Mouse (Mus musculus) A20 (cell line): ENCODE measurements around the gene Itga8.

Source experiments
- DNase-seq: peaks from one replicate; pipeline ENCODE4 v3.0.0-alpha.2; 2011; ENCODE audit warnings: low read depth, low spot score

The Itga8 gene

DNA sequence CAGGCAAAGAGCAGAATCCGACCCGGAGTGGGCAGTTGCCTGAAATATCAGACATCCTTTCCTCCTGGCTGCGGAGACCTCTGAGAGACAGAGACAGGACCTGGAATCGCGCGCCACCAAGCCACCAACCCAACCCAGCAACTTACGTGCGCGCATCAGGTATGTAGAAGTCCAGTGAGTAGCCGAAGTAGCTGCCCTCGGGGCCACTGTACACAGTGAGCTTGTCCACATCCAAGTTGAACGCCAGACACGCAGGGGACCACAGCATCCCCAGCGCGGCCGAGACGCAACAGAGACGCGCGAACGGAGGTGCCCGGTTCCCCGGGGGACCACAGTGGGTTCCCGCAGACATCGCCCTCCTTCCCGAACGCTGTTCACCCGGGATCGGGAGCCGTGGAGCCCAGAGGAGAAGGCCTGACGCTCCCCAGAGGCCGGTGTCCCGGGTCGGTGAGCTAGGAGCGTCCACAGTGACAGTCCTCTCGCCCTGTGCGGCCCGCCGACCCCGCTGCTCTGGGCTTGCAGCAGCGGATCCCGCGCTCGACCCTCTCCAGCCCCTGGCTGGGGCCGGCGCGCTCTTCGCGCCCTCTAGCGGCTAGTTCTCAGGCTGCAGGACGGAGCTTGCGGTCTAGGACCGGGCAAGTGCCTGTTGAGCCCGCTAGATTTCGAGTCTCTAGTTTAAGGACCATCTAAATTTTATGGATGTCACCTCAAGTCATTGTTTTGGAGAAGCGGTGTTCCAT lies at the start of gene Itga8:
TSS of gene Itga8 (minus strand) at position 492 of the 740 bp plus-strand sequence.
- DNase-seq, result peak; percentile 46

GRCm38 (mm10) chr2:12348914-12349313 lies 47.2 kb upstream of the Itga8 start:
- DNase-seq, result no peak

DNA sequence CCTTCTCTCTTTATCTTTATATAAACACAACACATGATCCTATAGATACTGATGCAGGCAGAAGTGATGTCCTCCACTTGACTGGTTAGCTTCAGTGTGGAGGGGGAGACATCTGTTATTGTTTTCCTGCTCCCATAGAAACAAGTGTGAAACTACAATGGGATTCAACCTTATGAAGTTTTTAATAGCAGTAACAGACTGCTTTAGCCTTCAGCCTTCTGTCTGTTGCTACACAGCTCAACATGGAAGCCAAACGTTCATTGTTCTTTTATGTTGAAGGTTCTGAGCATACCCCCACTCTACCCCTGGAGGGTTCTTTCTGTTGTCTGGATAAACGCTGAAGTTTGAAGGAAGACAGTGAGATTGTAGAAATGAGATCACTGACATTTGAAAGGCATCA lies 30.2 kb upstream of the Itga8 start:
- DNase-seq, result no peak

DNA sequence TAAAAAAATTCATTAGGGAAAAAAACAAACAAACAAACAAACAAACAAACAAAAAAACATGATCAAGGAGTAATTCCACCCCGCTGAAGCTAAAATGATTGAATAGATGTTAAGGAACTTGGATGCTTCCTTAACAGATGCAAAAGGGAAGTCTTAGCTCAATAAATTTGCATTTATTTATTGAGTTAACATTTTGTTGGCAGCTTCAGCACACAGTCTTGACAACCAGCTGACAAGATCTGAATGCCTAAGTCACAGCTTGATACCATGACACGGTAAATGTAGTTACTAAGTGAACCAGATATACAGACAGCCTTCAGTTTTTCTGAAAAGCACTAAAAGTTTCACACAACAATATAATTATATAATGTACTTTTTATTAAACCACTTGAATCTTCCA lies 27.9 kb upstream of the Itga8 start:
- DNase-seq, result no peak

- DNase-seq, result no peak
Measured at GRCm38 (mm10) chr2:12329068-12329407, 27.3 kb upstream of the Itga8 start.

DNA sequence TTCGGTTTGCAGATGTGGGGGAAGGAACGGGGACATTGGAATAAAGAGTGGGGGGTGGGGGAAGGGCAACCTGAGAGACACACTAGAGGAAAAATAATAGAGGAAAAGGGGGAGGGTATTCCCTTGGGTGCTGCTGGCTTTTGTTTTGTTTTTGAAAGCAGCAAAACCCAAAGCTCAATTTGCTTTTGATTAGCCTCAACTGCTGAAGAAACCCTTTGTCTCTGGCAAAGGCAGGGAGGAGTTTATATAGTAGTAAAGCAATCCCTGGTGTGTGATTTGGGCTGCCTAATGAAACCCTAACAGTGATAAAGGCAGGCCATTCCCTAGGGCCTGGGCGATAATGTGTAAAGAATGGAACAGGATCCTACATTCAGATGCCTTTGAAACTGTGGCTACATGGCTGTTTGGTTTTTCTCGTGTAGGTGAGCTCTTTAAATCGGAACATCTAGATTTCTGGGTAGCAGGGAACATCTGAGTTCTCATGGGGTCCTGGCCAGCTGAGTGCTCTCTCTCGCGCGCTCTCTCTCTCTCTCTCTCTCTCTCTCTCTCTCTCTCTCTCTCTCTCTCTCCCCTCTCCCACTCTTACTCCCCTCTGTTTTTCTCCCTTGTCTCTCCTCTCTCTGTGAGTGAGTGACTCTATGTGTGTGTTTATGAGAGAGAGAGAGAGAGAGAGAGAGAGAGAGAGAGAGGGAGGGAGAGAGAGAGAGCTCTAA lies 26.8 kb upstream of the Itga8 start:
- DNase-seq, result no peak

DNA sequence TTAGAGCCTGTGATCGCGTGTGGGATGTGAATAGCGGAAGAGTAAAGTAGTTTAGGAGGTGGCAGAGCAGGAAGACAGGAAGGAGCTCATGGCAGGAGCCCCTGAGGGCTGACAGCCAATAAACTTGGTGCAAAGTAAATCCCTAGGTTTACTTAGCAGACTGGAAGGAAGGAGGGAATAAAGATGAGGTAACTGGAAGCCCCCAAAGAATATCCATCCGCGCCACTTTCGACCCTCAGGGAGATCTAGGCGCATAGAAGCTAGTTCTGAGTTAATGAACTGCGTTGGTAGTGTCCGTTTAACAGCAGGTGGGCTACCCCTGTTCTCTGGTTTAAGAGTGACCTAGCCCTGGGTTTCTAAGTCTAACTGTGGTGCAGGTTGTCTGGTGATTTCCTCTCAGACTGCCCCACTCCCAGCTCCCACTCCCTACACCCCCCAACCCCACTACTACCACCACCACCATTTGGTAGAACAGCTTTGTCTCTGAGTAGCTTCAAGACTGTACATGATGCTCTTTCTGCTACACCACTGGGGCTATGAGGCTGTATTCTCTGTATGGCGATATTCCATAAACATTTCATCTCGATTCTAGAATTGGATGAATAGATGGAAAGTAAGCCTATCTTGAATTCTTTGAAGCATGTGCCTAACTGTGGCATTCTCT lies 26.1 kb upstream of the Itga8 start:
- DNase-seq, result no peak

DNA sequence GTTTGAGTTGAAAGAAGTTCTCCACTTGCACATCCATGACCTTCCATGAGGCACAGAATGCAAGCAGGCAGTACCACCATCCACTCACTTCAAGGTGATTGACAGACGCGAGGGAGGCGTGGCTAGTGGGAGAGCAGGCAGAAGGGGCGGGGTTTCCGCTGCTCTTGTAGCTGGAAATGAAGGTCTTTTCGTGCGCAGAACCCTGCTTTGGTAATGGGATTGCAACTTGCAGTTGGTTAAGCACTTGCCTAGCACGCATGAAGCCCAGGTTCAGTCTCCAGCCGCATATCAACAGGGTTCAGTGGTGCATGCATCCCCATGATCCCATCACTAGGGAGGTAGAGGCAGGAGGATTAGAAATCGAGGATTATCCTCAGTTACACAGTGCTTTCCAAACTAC lies 25.5 kb upstream of the Itga8 start:
- DNase-seq, result no peak

- no peak for DNase-seq
Measured at GRCm38 (mm10) chr2:12325868-12326267, 24.1 kb upstream of the Itga8 start.

GRCm38 (mm10) chr2:12325417-12325816 lies 23.7 kb upstream of the Itga8 start:
- no peak for DNase-seq

- DNase-seq, result no peak
Measured at GRCm38 (mm10) chr2:12320914-12321313, 19.2 kb upstream of the Itga8 start.

- DNase-seq, result no peak
Measured at GRCm38 (mm10) chr2:12318715-12319114, 17.0 kb upstream of the Itga8 start.

- no peak for DNase-seq
Measured at GRCm38 (mm10) chr2:12318036-12318435, 16.3 kb upstream of the Itga8 start.

DNA sequence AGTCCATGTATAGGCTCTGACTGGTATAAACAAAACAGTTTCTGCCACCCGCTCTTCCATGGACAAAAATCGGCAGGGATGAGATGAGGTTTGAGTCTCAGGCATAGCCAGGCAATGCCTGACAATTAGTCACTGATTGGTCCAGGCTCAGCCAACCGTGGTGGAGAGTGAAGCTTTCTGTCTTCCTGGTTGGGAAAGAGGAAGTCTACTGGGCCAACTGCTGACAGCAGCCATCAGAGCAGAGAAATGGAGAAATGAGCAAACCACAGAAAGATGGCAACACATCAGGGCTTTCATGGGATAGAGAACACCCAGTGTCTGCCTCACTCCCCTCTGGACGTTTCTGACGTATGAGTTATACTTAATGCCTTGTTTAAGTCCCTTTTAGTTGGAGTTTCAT lies 15.6 kb upstream of the Itga8 start:
- peak; percentile 74 for DNase-seq

DNA sequence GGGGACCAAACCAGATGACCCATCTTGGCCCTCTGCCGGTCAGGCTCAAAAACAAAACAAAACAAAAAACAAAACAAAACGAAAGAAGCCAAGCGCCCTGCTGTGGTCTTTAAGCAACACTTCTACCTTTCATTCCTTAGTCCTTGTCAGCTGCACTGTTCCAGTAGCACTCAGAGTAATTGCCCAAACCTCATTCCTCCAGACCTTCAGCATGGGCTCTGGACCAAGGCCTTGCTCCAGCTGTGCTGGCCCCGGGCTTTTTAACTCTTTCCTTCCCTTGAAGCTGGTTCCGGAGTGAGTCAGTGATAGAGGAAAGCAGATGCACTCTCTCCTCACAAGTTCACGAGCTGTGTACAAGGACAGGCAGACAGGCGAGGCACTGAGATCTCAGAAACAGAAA lies 14.6 kb upstream of the Itga8 start:
- no peak for DNase-seq

DNA sequence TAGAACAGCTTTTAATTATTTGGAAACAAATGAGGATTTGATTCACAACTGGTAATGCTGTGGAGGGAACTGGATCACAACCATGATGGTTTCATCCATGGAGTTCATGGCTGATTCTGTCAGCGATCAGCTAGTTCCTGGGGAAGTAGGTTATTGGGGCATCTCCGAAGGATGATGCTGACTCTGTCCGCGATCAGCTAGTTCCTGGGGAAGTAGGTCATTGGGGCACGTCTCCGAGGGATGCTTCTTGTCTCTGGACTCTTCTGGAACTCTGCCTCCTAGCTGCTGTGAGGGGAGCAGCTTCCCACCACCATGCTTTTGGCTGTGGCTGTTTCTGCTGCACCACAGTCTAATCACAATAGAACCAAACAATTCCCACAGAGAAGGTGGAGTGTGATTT lies 12.3 kb upstream of the Itga8 start:
- no peak for DNase-seq

GRCm38 (mm10) chr2:12308466-12308865 lies 6.7 kb upstream of the Itga8 start:
- no peak for DNase-seq

DNA sequence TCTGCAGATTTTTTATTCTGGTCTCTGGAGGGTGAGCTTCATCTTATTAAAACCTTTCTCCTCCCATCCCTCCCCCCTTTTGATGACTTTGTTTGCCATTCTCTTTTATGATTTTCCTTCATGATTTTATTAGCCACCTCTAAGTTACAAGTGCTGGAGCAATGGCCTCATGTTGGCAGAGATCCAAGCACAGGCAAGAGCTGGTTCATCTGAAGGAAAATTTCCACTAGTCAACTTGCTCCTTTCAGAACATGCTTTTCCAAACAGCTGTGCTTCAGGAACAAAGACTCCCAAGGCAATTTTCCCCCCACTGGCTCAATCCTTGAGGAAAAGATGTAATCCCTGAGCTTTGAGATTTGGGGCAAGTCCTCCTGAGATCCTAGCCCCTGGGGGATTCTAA lies 5.6 kb upstream of the Itga8 start:
- DNase-seq, result no peak

DNA sequence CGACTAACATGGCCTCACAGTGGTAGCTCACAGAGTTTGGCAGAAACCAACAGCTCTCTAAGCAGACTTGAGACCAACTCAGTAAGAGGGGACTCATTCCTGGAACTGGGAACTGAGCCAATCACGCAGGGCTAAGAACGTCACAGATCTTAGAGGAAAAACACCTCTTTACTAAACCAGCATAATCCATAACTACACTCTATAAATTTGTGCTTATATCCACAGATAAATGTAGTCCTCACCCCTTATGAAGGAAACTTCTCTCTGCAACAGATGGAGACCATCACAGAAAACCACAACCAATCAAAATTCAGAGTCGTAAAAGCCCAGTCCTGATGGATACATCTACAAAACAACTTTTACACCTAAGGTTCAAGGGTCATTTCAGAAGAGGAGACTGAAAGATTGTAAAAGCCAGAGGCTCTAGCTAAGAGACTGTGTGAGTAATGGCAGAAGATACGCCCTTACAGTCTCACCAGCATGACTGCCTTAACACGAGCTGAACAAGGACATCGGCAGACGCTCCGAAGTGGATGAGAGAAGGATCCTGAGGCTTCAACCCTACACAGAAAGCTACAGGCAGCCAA lies 3.4 kb upstream of the Itga8 start:
- no peak for DNase-seq

DNA sequence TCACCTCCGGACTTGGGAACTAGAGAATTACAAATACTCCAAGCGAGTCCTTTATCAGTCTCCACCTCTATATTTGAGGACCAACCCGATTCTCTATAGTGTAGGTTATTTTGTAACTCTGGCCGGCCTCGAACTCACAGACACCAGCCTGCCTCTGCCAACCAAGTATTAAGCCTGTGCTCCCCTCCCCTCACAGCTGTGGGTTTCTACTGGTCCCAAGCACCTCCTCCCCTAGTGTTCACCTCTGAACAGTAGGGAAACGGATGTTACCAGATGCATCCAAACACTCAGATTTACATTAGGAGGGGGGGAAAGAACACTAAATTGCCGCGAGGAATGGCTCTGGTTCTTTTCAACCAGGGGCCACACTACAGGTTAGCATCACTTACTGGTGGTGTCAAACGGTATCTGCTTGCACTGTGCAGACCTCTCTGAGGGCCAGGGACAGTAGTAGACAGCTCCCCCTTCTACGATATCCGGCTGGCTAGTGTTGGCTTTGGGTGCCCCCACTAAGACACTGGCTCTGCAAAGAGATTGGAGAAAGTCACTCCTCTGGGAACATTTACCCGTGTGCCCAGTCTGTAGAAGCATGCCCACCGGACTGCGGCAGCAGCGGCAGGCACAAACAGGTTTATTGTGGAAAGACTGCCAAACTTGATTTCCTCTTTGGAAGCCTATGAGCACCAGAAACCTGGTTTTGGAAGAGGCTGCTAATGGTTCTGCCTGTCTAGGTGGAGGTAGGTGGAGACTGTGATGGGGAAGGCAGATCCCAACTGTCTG lies 1.1 kb downstream of the Itga8 start:
- DNase-seq, result no peak

DNA sequence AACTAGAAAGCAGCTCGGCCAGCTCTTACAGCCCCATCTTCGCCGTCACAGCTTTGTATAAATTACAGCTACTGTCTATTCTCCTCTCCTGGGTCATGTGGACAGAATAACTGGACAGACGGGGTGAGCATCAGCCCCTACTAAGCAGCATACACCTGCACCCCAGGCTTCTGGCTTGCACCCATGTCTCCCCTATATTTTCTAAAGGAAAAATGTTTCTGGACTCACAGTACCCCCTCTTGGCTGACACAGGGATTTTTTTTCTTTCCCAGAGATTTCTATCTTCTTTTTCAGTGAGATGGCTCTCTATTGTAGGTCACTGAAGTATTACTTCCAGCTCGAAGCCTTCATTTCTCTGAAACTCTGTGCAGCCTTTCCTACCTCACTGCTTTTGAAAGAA lies 4.4 kb downstream of the Itga8 start:
- no peak for DNase-seq

- no peak for DNase-seq
Measured at GRCm38 (mm10) chr2:12295150-12295549, 6.6 kb downstream of the Itga8 start.
